Mouse (Mus musculus): Measurements from ENCODE around the gene Ptn. TPM values are rescaled to one million over a fixed set of nuclear protein-coding genes. Genes with fewer than 3 reads are reported as not detected.

Ptn gene
- polyA plus RNA-seq, 1 experiment from 2014 or later: 174 TPM

GRCm38 (mm10) chr6:36809311-36809726, 701 bp downstream of the Ptn start:
- under 1% methylated on average over 7 of the region's 7 CpGs for WGBS
- H3K27me3 ChIP-seq (ENCODE audit: low read depth, poor library complexity, severe bottlenecking): peaks cover 50% of the 10 kb centered on the region
- H3K4me3 ChIP-seq: peak overlapping the region; percentile 72
- peaks cover 26% of the 10 kb centered on the region for H3K36me3 ChIP-seq
- H3K27ac ChIP-seq (replicated peaks): peak overlapping the region; percentile 89
- no peaks in the 10 kb centered on the region for H3K9me3 ChIP-seq (replicated peaks)
- DNase-seq (ENCODE audit: low spot score): peak; percentile 61
- H3K4me1 ChIP-seq: peaks cover 41% of the 10 kb centered on the region

GRCm38 (mm10) chr6:36808306-36809058, 1.5 kb downstream of the Ptn start:
- peaks cover 50% of the 10 kb centered on the region for H3K27me3 ChIP-seq (ENCODE audit: low read depth, poor library complexity, severe bottlenecking)

DNA sequence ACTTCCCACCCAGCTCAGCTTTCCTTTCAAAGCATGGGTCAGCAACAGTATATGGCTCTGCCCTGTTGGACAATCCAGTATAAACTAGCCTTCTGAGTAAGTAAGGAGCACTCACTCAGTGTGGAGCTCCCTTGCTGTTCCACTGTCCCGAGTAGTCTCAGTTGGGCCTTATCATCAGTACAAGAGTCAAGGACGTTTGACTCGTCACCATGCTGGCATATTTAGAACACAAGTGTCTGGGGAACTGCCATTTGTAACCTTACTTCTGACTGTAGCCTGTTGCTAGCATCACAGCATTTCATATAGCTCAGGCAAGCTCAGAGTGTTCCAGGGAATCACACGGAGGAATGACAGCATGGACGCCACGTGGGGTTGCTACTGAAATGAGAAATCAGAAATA, 3.1 kb downstream of the Ptn start:
- Histone ChIP-seq H3K9me3 (replicated peaks) (no peaks in the 10 kb centered on the region), H3K27ac (replicated peaks) (no peak overlapping the region), H3K27me3 (ENCODE audit: low read depth, poor library complexity, severe bottlenecking) (peaks cover 44% of the 10 kb centered on the region), H3K36me3 (peaks cover 45% of the 10 kb centered on the region), H3K4me1 (peaks cover 41% of the 10 kb centered on the region), H3K4me3 (peak overlapping the region; percentile 20; the same call in 1 of the 2 replicates)
- no peak for DNase-seq (ENCODE audit: low spot score)
- WGBS: 88% methylated on average over 6 of the region's 6 CpGs

More at GRCm38 (mm10) chr6:36808306-36809058, 1.5 kb downstream of the Ptn start:
- Histone ChIP-seq H3K36me3 (peaks cover 33% of the 10 kb centered on the region), H3K9me3 (replicated peaks) (no peaks in the 10 kb centered on the region), H3K4me1 (peaks cover 41% of the 10 kb centered on the region), H3K4me3 (peak overlapping the region; percentile 72), H3K27ac (replicated peaks) (peak overlapping the region; percentile 89)
- DNase-seq (ENCODE audit: low spot score): no peak
- 26% methylated on average over 7 of the region's 7 CpGs for WGBS

GRCm38 (mm10) chr6:36800309-36800946, 9.6 kb downstream of the Ptn start:
- Histone ChIP-seq H3K36me3 (peaks cover 47% of the 10 kb centered on the region), H3K4me1 (peaks cover 20% of the 10 kb centered on the region), H3K9me3 (replicated peaks) (no peaks in the 10 kb centered on the region), H3K27ac (replicated peaks) (no peak overlapping the region), H3K4me3 (no peak overlapping the region), H3K27me3 (ENCODE audit: low read depth, poor library complexity, severe bottlenecking) (no peaks in the 10 kb centered on the region)
- 84% methylated on average over 5 of the region's 5 CpGs for WGBS
- no peak for DNase-seq (ENCODE audit: low spot score)

DNA sequence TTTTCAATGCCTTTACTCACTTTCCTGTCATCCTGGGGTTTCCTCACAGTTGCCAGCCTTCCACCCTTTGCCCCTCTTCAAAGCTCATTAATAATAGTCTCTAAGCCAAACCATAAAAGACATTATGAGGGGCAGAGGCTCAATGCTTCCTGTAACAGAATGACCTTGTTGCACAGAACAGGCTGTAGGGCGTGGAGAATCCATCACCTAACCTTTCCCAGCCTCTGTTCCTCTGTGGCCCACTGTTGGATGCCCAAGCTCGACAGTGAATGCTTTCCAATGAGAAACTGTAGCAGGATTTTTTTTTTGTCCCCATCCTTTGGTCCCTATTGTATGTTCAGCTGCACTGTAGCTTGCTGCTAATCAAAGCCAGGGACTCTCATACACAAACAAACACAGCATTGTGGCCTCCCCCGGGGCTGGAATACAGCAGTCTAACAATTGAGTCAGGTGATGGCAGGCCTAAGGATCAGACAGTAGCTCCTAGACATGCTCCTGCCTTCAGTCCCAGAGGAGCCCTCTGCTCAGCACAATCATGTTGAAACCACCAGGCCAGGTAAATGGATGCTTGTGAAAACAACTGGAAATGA, 12.9 kb downstream of the Ptn start:
- no peak overlapping the region for H3K27ac ChIP-seq (replicated peaks)
- peaks cover 24% of the 10 kb centered on the region; the same call in 1 of the 2 replicates for H3K36me3 ChIP-seq
- no peaks in the 10 kb centered on the region for H3K9me3 ChIP-seq (replicated peaks)
- H3K4me1 ChIP-seq: peaks cover 20% of the 10 kb centered on the region
- no peak for DNase-seq (ENCODE audit: low spot score)
- no peak overlapping the region for H3K4me3 ChIP-seq
- no peaks in the 10 kb centered on the region for H3K27me3 ChIP-seq (ENCODE audit: low read depth, poor library complexity, severe bottlenecking)
- 63% methylated on average over 3 of the region's 3 CpGs for WGBS

GRCm38 (mm10) chr6:36794535-36794934, 15.5 kb downstream of the Ptn start:
- H3K9me3 ChIP-seq (replicated peaks): no peaks in the 10 kb centered on the region
- H3K4me3 ChIP-seq: no peak overlapping the region
- H3K27me3 ChIP-seq (ENCODE audit: low read depth, poor library complexity, severe bottlenecking): peaks cover 14% of the 10 kb centered on the region; the same call in 1 of the 2 replicates
- peaks cover 15% of the 10 kb centered on the region; the same call in 1 of the 2 replicates for H3K36me3 ChIP-seq
- no peak overlapping the region for H3K27ac ChIP-seq (replicated peaks)
- H3K4me1 ChIP-seq: peaks cover 24% of the 10 kb centered on the region
- no peak for DNase-seq (ENCODE audit: low spot score)
- 88% methylated on average over 4 of the region's 4 CpGs for WGBS

DNA sequence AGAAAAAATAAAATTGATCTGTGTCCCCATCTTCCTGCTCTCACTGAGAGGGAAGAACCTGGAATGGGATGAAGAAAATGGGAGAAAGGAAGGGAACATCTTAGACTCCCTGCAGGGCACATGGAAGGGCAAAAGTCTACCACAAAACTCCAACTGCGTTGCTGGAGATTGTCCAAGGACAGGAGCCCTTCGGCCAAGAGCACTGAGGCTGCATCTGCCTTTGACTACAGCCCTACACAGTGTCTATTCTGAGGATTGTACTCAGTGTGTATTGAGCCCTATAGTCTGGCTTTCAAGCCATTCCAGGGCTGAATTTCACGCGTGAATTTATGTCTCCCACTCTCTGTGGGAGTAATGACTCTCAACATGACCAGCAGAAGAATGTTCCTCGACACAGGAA, 16.2 kb downstream of the Ptn start:
- Histone ChIP-seq H3K27ac (replicated peaks) (no peak overlapping the region), H3K4me1 (peaks cover 31% of the 10 kb centered on the region), H3K4me3 (no peak overlapping the region), H3K27me3 (ENCODE audit: low read depth, poor library complexity, severe bottlenecking) (peaks cover 18% of the 10 kb centered on the region; the same call in 1 of the 2 replicates), H3K36me3 (peaks cover 14% of the 10 kb centered on the region; the same call in 1 of the 2 replicates), H3K9me3 (replicated peaks) (no peaks in the 10 kb centered on the region)
- DNase-seq (ENCODE audit: low spot score): no peak
- WGBS: 77% methylated on average over 5 of the region's 5 CpGs

- Histone ChIP-seq H3K27me3 (ENCODE audit: low read depth, poor library complexity, severe bottlenecking) (peaks cover 63% of the 10 kb centered on the region), H3K9me3 (replicated peaks) (no peaks in the 10 kb centered on the region), H3K27ac (replicated peaks) (no peak overlapping the region), H3K4me1 (peaks cover 68% of the 10 kb centered on the region), H3K36me3 (peaks cover 10% of the 10 kb centered on the region; the same call in 1 of the 2 replicates), H3K4me3 (no peak overlapping the region)
- WGBS: 64% methylated on average over 4 of the region's 4 CpGs
- no peak for DNase-seq (ENCODE audit: low spot score)
Observed at GRCm38 (mm10) chr6:36789261-36789660, 20.8 kb downstream of the Ptn start.

DNA sequence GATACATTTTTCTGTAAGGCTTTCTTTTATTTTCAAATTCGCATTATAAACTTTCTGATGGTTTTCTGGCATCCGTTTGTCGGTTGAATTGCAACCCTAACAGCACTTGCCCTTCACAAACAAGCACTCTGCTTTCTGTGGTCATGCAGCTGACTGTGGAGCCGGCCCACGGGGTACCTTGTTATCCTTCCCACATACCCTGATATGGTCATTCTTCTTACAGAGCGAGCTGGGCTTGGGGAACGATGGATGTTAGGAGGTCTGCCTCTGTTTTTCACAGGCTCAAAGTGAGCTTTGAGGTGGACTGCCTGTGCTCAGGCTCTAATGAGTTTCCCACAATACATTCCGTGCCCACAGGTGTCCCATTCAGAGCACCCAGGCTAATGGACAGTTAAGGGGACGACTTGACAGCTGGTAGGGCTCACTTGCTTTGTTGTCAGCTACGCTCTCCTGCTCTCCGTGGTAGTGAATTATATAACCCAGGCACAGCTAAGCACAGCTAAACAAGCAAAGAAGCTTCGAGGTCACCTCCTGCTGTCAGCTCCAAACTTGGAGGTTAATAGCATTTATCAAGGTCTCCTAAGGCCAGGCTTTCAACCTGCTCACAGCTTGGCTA, 21.3 kb downstream of the Ptn start:
- H3K4me1 ChIP-seq: peaks cover 71% of the 10 kb centered on the region
- peaks cover 11% of the 10 kb centered on the region; the same call in 1 of the 2 replicates for H3K36me3 ChIP-seq
- H3K9me3 ChIP-seq (replicated peaks): no peaks in the 10 kb centered on the region
- DNase-seq (ENCODE audit: low spot score): peak; percentile 59
- WGBS: 29% methylated on average over 12 of the region's 12 CpGs
- peak overlapping the region; percentile 61 for H3K27ac ChIP-seq (replicated peaks)
- H3K4me3 ChIP-seq: 0 out of 2 replicates have a peak overlapping the region, but pooled peaks have one; percentile 2
- H3K27me3 ChIP-seq (ENCODE audit: low read depth, poor library complexity, severe bottlenecking): peaks cover 69% of the 10 kb centered on the region

DNA sequence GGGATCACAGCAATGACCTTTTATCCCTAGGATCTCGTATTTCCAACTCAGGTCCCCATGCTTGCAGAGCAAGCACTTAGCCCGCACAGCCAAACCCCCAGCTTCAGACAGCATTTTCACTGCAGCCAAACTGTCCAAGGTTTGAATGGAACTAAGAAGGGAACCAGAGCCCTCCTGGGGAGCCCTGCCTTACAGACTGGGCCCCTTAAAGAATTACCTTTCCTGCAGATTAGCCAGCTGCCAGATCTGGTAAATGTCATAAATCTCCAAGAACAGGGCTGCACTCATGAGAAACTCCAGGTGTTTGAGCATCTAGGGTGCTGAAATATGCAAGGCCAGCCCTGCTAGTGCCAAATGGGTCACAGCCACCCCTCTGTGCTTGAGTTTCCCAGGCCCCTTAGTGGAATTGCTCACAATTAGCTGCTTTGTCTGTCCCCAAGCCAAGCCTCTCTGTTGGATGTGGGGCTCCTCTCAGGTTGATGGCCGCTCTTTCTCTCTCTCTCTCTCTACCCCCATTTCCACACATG, 25.3 kb downstream of the Ptn start:
- no peaks in the 10 kb centered on the region for H3K9me3 ChIP-seq (replicated peaks)
- DNase-seq (ENCODE audit: low spot score): no peak
- H3K4me3 ChIP-seq: no peak overlapping the region
- H3K27ac ChIP-seq (replicated peaks): peak overlapping the region; percentile 39
- peaks cover 33% of the 10 kb centered on the region; the same call in 1 of the 2 replicates for H3K36me3 ChIP-seq
- peaks cover 94% of the 10 kb centered on the region for H3K27me3 ChIP-seq (ENCODE audit: low read depth, poor library complexity, severe bottlenecking)
- WGBS: 46% methylated on average over 3 of the region's 3 CpGs
- peaks cover 73% of the 10 kb centered on the region for H3K4me1 ChIP-seq

GRCm38 (mm10) chr6:36782481-36782880, 27.5 kb downstream of the Ptn start:
- Histone ChIP-seq H3K9me3 (replicated peaks) (no peaks in the 10 kb centered on the region), H3K4me1 (peaks cover 72% of the 10 kb centered on the region), H3K27ac (replicated peaks) (no peak overlapping the region), H3K4me3 (no peak overlapping the region), H3K27me3 (ENCODE audit: low read depth, poor library complexity, severe bottlenecking) (peaks cover 100% of the 10 kb centered on the region), H3K36me3 (peaks cover 33% of the 10 kb centered on the region; the same call in 1 of the 2 replicates)
- WGBS: 84% methylated on average over 4 of the region's 4 CpGs
- DNase-seq (ENCODE audit: low spot score): no peak
